Mouse (Mus musculus): Measurements from ENCODE around the gene Kank1. TPM values are rescaled to one million over a fixed set of nuclear protein-coding genes. Genes with fewer than 3 reads are reported as not detected.

The Kank1 gene
- total RNA-seq, 1 experiment from 2014 or later, result not detected

GRCm38 (mm10) chr19:25249230-25249629 lies 12.5 kb downstream of the Kank1 start:
- ATAC-seq (replicated peaks; ENCODE audit: low read depth, poor library complexity, severe bottlenecking), result no peak

- no peak for ATAC-seq (replicated peaks; ENCODE audit: low read depth, poor library complexity, severe bottlenecking)
These were observed 14.9 kb downstream of the Kank1 start for GRCm38 (mm10) chr19:25251610-25252140.

- no peak for ATAC-seq (replicated peaks; ENCODE audit: low read depth, poor library complexity, severe bottlenecking)
These were observed 16.4 kb downstream of the Kank1 start for GRCm38 (mm10) chr19:25253198-25253597.

- no peak for ATAC-seq (replicated peaks; ENCODE audit: low read depth, poor library complexity, severe bottlenecking)
These were observed 16.9 kb downstream of the Kank1 start for GRCm38 (mm10) chr19:25253628-25254027.

GRCm38 (mm10) chr19:25258321-25258720 lies 21.5 kb downstream of the Kank1 start:
- ATAC-seq (replicated peaks; ENCODE audit: low read depth, poor library complexity, severe bottlenecking), result no peak

GRCm38 (mm10) chr19:25266181-25266580 lies 29.4 kb downstream of the Kank1 start:
- no peak for ATAC-seq (replicated peaks; ENCODE audit: low read depth, poor library complexity, severe bottlenecking)

GRCm38 (mm10) chr19:25267247-25267646 lies 30.5 kb downstream of the Kank1 start:
- no peak for ATAC-seq (replicated peaks; ENCODE audit: low read depth, poor library complexity, severe bottlenecking)

- ATAC-seq (replicated peaks; ENCODE audit: low read depth, poor library complexity, severe bottlenecking), result 0 out of 2 replicates have a peak, but pooled peaks have one; percentile 45
These were observed 31.8 kb downstream of the Kank1 start for GRCm38 (mm10) chr19:25268532-25268931.

GRCm38 (mm10) chr19:25271591-25271990 lies 34.8 kb downstream of the Kank1 start:
- no peak for ATAC-seq (replicated peaks; ENCODE audit: low read depth, poor library complexity, severe bottlenecking)

- no peak for ATAC-seq (replicated peaks; ENCODE audit: low read depth, poor library complexity, severe bottlenecking)
These were observed 36.4 kb downstream of the Kank1 start for GRCm38 (mm10) chr19:25273179-25273578.

GRCm38 (mm10) chr19:25276600-25277395 lies 40.0 kb downstream of the Kank1 start:
- ATAC-seq (replicated peaks; ENCODE audit: low read depth, poor library complexity, severe bottlenecking), result no peak

GRCm38 (mm10) chr19:25277761-25278160 lies 41.0 kb downstream of the Kank1 start:
- ATAC-seq (replicated peaks; ENCODE audit: low read depth, poor library complexity, severe bottlenecking), result no peak

- ATAC-seq (replicated peaks; ENCODE audit: low read depth, poor library complexity, severe bottlenecking), result no peak
These were observed 42.8 kb downstream of the Kank1 start for GRCm38 (mm10) chr19:25279603-25280002.

- no peak for ATAC-seq (replicated peaks; ENCODE audit: low read depth, poor library complexity, severe bottlenecking)
These were observed 46.9 kb downstream of the Kank1 start for GRCm38 (mm10) chr19:25283665-25284064.

- ATAC-seq (replicated peaks; ENCODE audit: low read depth, poor library complexity, severe bottlenecking), result no peak
These were observed 49.2 kb downstream of the Kank1 start for GRCm38 (mm10) chr19:25285756-25286538.

GRCm38 (mm10) chr19:25290991-25291520 lies 54.3 kb downstream of the Kank1 start:
- no peak for ATAC-seq (replicated peaks; ENCODE audit: low read depth, poor library complexity, severe bottlenecking)

GRCm38 (mm10) chr19:25295207-25295606 lies 58.4 kb downstream of the Kank1 start:
- ATAC-seq (replicated peaks; ENCODE audit: low read depth, poor library complexity, severe bottlenecking), result no peak

GRCm38 (mm10) chr19:25297269-25297668 lies 60.5 kb downstream of the Kank1 start:
- no peak for ATAC-seq (replicated peaks; ENCODE audit: low read depth, poor library complexity, severe bottlenecking)

GRCm38 (mm10) chr19:25299852-25300670 lies 63.3 kb downstream of the Kank1 start:
- ATAC-seq (replicated peaks; ENCODE audit: low read depth, poor library complexity, severe bottlenecking), result no peak

- ATAC-seq (replicated peaks; ENCODE audit: low read depth, poor library complexity, severe bottlenecking), result no peak
These were observed 64.4 kb downstream of the Kank1 start for GRCm38 (mm10) chr19:25301189-25301588.

All from common myeloid progenitor, adult 5-6 weeks (primary cell).